Mouse (Mus musculus) liver, postnatal 0 days (tissue): ENCODE results near the gene Adgre1.

Source experiments
- CTCF ChIP-seq: sonication (generic); IDR thresholded peaks from 2 replicates; pipeline ENCODE4 v1.5.1; 2016; ENCODE audit warnings: antibody characterized with exemption, low read depth
- EP300 ChIP-seq: IDR thresholded peaks from 2 replicates; pipeline ENCODE4 v1.6.1; 2016; ENCODE audit warnings: antibody characterized with exemption, low read depth, mild to moderate bottlenecking

DNA sequence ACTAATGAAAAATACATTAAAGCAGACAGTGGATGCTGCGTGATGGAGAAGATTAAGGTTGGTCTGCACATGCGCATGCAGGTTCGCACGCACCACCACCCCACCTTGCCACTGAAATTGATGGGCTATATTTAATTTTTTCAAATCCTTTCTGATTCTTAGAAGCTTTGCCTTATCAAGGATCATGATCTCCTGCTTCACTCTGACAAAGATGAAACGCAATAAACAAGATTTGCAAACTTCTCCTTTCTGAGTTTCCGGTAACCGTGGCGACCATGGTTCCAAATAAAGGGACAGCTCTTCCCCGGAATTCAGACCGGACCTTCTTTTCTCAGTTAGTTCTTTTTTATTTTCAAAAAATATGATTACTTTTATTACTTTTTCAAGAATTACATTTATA is 20.5 kb upstream of the Adgre1 start:
- TF ChIP-seq CTCF (no peak), EP300 (no peak)
